Mouse (Mus musculus): ENCODE results near the gene Fam160a2. TPM values are rescaled to one million over a fixed set of nuclear protein-coding genes. Genes with fewer than 3 reads are reported as not detected.
"Not testable (repeated sequence)": the region's sequence is repeated elsewhere in the genome, so short reads cannot be mapped to it uniquely, and the experiment has no call there.

The Fam160a2 gene
- polyA plus RNA-seq, 1 experiment from 2014 or later: 45.5 TPM

DNA sequence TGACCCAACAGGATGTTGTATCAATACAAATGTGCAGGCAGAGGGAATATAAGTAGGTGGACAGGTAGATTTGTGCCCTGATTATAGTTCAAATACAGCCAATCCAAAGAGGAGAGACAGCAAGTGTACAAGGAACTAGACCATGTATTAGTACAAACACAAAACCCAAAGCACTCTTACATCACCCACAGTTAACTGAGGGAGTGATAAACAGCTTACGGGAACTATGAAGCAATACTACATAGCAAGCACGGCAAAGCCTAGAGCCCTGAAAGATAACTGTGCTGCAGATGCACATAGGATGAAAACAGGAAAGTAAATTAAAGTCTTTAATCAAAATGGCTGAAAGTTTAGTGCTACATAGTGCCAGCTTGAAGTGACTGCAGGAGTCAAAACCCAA lies 12.2 kb downstream of the Fam160a2 start:
- peaks cover 78% of the 10 kb centered on the region for H3K36me3 ChIP-seq
- no peak overlapping the region for H3K9ac ChIP-seq (replicated peaks)
- no peak overlapping the region for H3K27ac ChIP-seq
- no peaks in the 10 kb centered on the region for H3K9me3 ChIP-seq
- H3K4me3 ChIP-seq (replicated peaks): no peak overlapping the region
- no peak overlapping the region for H3K4me2 ChIP-seq
- ATAC-seq (ENCODE audit: insufficient number of reproducible peaks, insufficient read depth, low FRiP score, low TSS enrichment, low read depth): no peak
- no peaks in the 10 kb centered on the region for H3K27me3 ChIP-seq
- no peaks in the 10 kb centered on the region for H3K4me1 ChIP-seq (replicated peaks)
- 95% methylated on average over 2 of the region's 2 CpGs for WGBS

DNA sequence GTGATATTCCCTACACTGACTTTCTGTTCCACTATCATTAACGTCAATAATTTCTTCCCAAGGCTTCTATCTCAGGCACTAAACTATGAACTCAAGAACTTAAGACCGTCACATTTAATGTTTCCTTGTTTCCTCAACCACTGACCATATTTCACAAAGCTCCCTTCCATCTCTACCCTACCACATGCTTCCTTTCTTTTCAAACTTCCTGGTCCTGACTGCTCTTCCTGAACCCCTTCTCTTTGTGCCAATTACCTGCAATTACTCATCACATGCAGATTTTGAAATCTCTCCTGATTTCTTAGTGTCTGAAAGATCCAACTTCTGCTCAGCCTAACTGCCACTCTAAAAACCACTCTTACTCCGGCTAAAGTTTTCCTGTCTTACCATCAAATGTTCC lies 19.5 kb downstream of the Fam160a2 start:
- H3K36me3 ChIP-seq: peaks cover 87% of the 10 kb centered on the region
- WGBS: 96% methylated on average over 3 of the region's 3 CpGs

GRCm38 (mm10) chr7:105374866-105375265 lies 25.0 kb downstream of the Fam160a2 start, which contains the start of gene Gm5901:
TSS of gene Gm5901 (plus strand) at chr7:105375038.
- Histone ChIP-seq H3K4me2 (no peak within 1 kb of the TSS), H3K27me3 (no peaks in the 10 kb centered on the region), H3K27ac (no peak within 1 kb of the TSS), H3K4me3 (replicated peaks) (no peak within 1 kb of the TSS), H3K4me1 (replicated peaks) (no peaks in the 10 kb centered on the region), H3K36me3 (peaks cover 70% of the 10 kb centered on the region), H3K9ac (replicated peaks) (no peak within 1 kb of the TSS), H3K9me3 (no peaks in the 10 kb centered on the region)
- WGBS: 86% methylated on average over 1 of the region's 1 CpGs
- no peak for ATAC-seq (ENCODE audit: insufficient number of reproducible peaks, insufficient read depth, low FRiP score, low TSS enrichment, low read depth)

More for the DNA sequence above, 19.5 kb downstream of the Fam160a2 start:
- Histone ChIP-seq H3K4me1 (replicated peaks) (no peaks in the 10 kb centered on the region), H3K9ac (replicated peaks) (no peak overlapping the region), H3K9me3 (no peaks in the 10 kb centered on the region), H3K4me3 (replicated peaks) (no peak overlapping the region), H3K27ac (no peak overlapping the region), H3K4me2 (no peak overlapping the region), H3K27me3 (no peaks in the 10 kb centered on the region)
- ATAC-seq (ENCODE audit: insufficient number of reproducible peaks, insufficient read depth, low FRiP score, low TSS enrichment, low read depth): no peak

DNA sequence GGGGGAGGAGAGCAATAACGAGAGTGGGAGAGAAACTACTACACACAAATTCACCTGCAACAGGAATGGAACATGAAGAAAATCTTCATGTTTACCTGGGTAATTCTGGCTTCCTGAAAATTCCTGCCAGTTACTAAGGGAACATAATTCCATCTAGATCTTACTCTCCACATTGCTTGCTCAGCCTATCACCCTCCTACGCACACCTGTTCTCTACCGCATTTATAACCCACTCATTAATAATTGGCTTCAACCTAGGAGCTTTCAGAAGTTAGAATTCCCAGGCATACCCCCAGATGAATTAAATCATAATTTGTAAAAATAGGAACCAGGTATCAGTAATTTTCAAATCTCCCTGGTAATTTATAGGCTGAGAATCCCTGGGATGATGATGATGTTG lies 25.9 kb downstream of the Fam160a2 start:
- no peak for ATAC-seq (ENCODE audit: insufficient number of reproducible peaks, insufficient read depth, low FRiP score, low TSS enrichment, low read depth)
- H3K36me3 ChIP-seq: peaks cover 61% of the 10 kb centered on the region

DNA sequence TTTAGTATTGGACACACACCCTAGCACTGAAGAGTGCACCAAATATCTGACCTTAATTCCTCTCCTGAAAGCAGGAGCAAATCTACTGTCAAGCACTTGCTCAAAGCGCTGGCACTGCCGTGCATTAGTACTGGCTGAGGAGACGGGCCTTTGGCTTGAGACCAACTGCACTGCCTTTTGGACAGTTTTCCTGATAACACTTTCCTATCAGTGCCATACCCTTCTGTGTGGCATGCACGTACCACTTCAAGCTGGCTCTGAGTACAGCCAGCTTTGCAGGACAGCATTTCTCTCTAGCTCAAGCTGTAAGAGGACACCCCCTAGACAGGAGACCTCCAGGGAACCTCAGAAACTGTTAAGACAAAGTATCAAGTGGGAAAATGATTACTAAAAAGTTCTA lies 26.3 kb downstream of the Fam160a2 start:
- no peaks in the 10 kb centered on the region for H3K27me3 ChIP-seq
- 92% methylated on average over 4 of the region's 4 CpGs for WGBS
- H3K9ac ChIP-seq (replicated peaks): no peak overlapping the region
- no peak overlapping the region for H3K27ac ChIP-seq
- H3K4me2 ChIP-seq: no peak overlapping the region
- no peak for ATAC-seq (ENCODE audit: insufficient number of reproducible peaks, insufficient read depth, low FRiP score, low TSS enrichment, low read depth)
- no peaks in the 10 kb centered on the region for H3K4me1 ChIP-seq (replicated peaks)
- H3K9me3 ChIP-seq: no peaks in the 10 kb centered on the region
- peaks cover 57% of the 10 kb centered on the region for H3K36me3 ChIP-seq
- no peak overlapping the region for H3K4me3 ChIP-seq (replicated peaks)

More for the DNA sequence above, 25.9 kb downstream of the Fam160a2 start:
- no peaks in the 10 kb centered on the region for H3K27me3 ChIP-seq
- H3K4me3 ChIP-seq (replicated peaks): no peak overlapping the region
- no peaks in the 10 kb centered on the region for H3K9me3 ChIP-seq
- no peak overlapping the region for H3K4me2 ChIP-seq
- no peaks in the 10 kb centered on the region for H3K4me1 ChIP-seq (replicated peaks)
- H3K27ac ChIP-seq: no peak overlapping the region
- 96% methylated on average over 3 of the region's 3 CpGs for WGBS
- H3K9ac ChIP-seq (replicated peaks): no peak overlapping the region

- no peak overlapping the region for H3K27ac ChIP-seq
- H3K36me3 ChIP-seq: peaks cover 51% of the 10 kb centered on the region
- H3K4me2 ChIP-seq: no peak overlapping the region
- ATAC-seq (ENCODE audit: insufficient number of reproducible peaks, insufficient read depth, low FRiP score, low TSS enrichment, low read depth): no peak
- 87% methylated on average over 1 of the region's 1 CpGs for WGBS
- H3K4me1 ChIP-seq (replicated peaks): no peaks in the 10 kb centered on the region
- no peaks in the 10 kb centered on the region for H3K9me3 ChIP-seq
- H3K4me3 ChIP-seq (replicated peaks): no peak overlapping the region
- no peaks in the 10 kb centered on the region for H3K27me3 ChIP-seq
- no peak overlapping the region for H3K9ac ChIP-seq (replicated peaks)
These were observed 26.9 kb downstream of the Fam160a2 start for GRCm38 (mm10) chr7:105372912-105373311.

- Histone ChIP-seq H3K27me3 (no peaks in the 10 kb centered on the region), H3K4me2 (no peak overlapping the region), H3K27ac (no peak overlapping the region), H3K9me3 (no peaks in the 10 kb centered on the region), H3K4me1 (replicated peaks) (no peaks in the 10 kb centered on the region), H3K4me3 (replicated peaks) (no peak overlapping the region), H3K9ac (replicated peaks) (no peak overlapping the region), H3K36me3 (peaks cover 17% of the 10 kb centered on the region)
- no peak for ATAC-seq (ENCODE audit: insufficient number of reproducible peaks, insufficient read depth, low FRiP score, low TSS enrichment, low read depth)
- WGBS: 91% methylated on average over 4 of the region's 4 CpGs
These were observed 31.3 kb downstream of the Fam160a2 start for GRCm38 (mm10) chr7:105368521-105368920.

- Histone ChIP-seq H3K27me3 (no peaks in the 10 kb centered on the region), H3K9ac (replicated peaks) (no peak within 1 kb of the TSS), H3K27ac (no peak within 1 kb of the TSS), H3K4me1 (replicated peaks) (no peaks in the 10 kb centered on the region), H3K9me3 (no peaks in the 10 kb centered on the region), H3K4me2 (no peak within 1 kb of the TSS), H3K36me3 (peaks cover 11% of the 10 kb centered on the region; the same call in 1 of the 2 replicates), H3K4me3 (replicated peaks) (no peak within 1 kb of the TSS)
- 90% methylated on average over 1 of the region's 1 CpGs for WGBS
- ATAC-seq (ENCODE audit: insufficient number of reproducible peaks, insufficient read depth, low FRiP score, low TSS enrichment, low read depth): no peak
These were observed 31.9 kb downstream of the Fam160a2 start, which contains the start of gene Olfr692 for GRCm38 (mm10) chr7:105367930-105368329. TSS of gene Olfr692 (plus strand) at chr7:105368230.

DNA sequence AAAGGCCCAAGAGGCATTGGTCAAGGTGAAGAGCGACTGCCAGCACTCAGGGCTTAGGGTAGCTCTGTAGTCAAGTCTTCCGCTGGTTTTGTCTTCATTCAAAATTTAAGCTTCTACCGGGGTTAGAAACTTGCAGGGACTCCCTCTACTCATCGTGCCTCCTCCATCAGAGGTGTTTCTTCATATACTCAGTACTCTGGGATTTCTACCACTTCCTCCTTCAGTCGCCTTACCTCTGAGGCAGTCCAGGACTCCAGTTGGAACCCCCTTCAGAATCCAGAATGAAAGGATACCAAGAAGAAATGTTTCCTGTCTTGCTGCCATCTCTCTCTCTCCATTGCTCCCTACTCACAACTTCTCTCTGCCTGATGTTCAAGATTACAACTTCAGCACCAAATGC lies 32.6 kb downstream of the Fam160a2 start:
- 78% methylated on average over 5 of the region's 5 CpGs for WGBS
- H3K36me3 ChIP-seq: peaks cover 6% of the 10 kb centered on the region; the same call in 1 of the 2 replicates
- no peaks in the 10 kb centered on the region for H3K27me3 ChIP-seq
- H3K9ac ChIP-seq (replicated peaks): no peak overlapping the region
- H3K4me2 ChIP-seq: no peak overlapping the region
- no peak for ATAC-seq (ENCODE audit: insufficient number of reproducible peaks, insufficient read depth, low FRiP score, low TSS enrichment, low read depth)
- H3K4me1 ChIP-seq (replicated peaks): no peaks in the 10 kb centered on the region
- no peak overlapping the region for H3K4me3 ChIP-seq (replicated peaks)
- H3K27ac ChIP-seq: no peak overlapping the region
- H3K9me3 ChIP-seq: no peaks in the 10 kb centered on the region

DNA sequence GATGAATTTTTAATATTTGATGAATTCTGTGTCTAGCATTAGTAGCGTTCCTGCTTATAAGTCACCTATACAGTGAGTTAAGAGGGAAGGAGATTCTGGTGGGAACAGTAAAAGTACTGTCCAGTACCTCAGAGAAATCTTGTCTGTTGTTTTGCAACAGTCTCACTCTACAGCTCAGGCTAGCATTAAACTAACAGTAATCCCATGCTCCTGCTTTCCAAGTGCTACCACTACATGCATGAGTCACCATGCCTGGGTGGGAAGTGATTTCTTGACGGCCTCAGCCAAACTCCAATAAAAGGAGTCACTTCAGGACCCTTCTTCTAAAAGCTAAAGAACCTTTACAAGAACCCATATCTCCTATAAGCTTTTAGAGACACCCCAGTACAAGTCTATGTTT lies 38.1 kb downstream of the Fam160a2 start:
- Histone ChIP-seq H3K27ac (no peak overlapping the region), H3K9ac (replicated peaks) (no peak overlapping the region), H3K36me3 (no peaks in the 10 kb centered on the region), H3K4me2 (no peak overlapping the region), H3K27me3 (no peaks in the 10 kb centered on the region), H3K9me3 (no peaks in the 10 kb centered on the region), H3K4me3 (replicated peaks) (no peak overlapping the region), H3K4me1 (replicated peaks) (no peaks in the 10 kb centered on the region)
- WGBS: 83% methylated on average over 2 of the region's 2 CpGs
- no peak for ATAC-seq (ENCODE audit: insufficient number of reproducible peaks, insufficient read depth, low FRiP score, low TSS enrichment, low read depth)

- not testable (repeated sequence) for H3K9me3 ChIP-seq; H3K4me1 ChIP-seq (replicated peaks); H3K4me3 ChIP-seq (replicated peaks); H3K27me3 ChIP-seq; H3K4me2 ChIP-seq; H3K9ac ChIP-seq (replicated peaks); ATAC-seq (ENCODE audit: insufficient number of reproducible peaks, insufficient read depth, low FRiP score, low TSS enrichment, low read depth); H3K36me3 ChIP-seq; H3K27ac ChIP-seq
- WGBS: 93% methylated on average over 1 of the region's 2 CpGs
These were observed 43.4 kb downstream of the Fam160a2 start for GRCm38 (mm10) chr7:105356487-105356886.

DNA sequence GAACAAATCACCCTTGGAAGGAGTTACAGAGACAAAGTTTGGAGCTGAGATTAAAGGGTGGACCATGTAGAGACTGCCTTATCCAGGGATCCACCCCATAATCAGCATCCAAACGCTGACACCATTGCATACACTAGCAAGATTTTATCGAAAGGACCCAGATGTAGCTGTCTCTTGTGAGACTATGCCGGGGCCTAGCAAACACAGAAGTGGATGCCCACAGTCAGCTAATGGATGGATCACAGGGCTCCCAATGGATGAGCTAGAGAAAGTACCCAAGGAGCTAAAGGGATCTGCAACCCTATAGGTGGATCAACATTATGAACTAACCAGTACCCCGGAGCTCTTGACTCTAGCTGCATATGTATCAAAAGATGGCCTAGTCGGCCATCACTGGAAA lies 43.8 kb downstream of the Fam160a2 start:
- ATAC-seq (ENCODE audit: insufficient number of reproducible peaks, insufficient read depth, low FRiP score, low TSS enrichment, low read depth); H3K4me1 ChIP-seq (replicated peaks); H3K27ac ChIP-seq; H3K36me3 ChIP-seq; H3K9me3 ChIP-seq; H3K4me2 ChIP-seq; H3K4me3 ChIP-seq (replicated peaks); H3K9ac ChIP-seq (replicated peaks); H3K27me3 ChIP-seq: not testable (repeated sequence)
- no CpG with 5 or more reads among the region's 5 CpGs for WGBS

Data from limb, embryonic 12.5 days (tissue).